Mouse (Mus musculus) liver (tissue): Measurements from ENCODE around the gene Pcif1.

Experiments
- DNase-seq: peaks from one replicate; pipeline ENCODE4 v3.0.0-alpha.2; 2020; ENCODE audit warnings: mixed read lengths

Pcif1 gene

DNA sequence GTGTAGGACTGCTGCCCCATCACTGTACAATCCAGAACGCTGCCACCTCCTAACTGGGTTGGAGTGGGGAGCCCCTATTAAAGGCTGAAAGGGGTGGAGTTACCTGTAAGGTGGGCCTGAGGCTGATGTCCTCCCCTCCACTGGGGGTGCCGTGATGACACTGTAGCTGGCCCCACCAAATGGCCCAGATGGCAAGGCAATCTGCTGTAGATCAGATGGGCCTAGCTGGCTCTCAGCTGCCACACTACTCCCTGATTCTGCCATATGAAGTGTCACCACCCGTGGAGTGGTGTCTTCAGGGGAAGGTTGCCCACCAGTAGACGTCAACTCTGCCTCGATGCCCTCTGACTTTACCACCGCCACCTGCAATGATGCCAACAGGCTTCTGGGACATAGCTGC is 16.8 kb downstream of the Pcif1 start:
- DNase-seq: no peak

DNA sequence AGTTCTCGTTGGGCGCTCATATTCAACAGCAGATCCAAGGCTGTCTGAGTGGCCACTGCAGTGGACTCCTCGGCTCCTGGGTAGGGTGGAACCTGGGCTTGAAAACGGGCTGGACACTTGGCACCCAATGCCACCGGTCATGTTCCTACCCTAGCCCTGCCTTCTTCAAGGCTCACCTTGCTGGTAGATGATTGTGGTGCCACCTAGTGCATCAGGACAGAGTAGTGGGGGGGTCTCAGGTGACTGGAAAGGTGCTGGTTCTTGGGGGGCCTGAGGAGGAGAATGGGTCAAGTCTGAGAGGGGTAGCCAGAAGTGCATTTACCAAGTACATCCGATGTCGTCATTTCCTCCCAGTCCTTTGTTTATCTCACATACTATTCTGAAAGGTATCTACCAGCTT is 18.9 kb downstream of the Pcif1 start:
- DNase-seq: no peak

DNA sequence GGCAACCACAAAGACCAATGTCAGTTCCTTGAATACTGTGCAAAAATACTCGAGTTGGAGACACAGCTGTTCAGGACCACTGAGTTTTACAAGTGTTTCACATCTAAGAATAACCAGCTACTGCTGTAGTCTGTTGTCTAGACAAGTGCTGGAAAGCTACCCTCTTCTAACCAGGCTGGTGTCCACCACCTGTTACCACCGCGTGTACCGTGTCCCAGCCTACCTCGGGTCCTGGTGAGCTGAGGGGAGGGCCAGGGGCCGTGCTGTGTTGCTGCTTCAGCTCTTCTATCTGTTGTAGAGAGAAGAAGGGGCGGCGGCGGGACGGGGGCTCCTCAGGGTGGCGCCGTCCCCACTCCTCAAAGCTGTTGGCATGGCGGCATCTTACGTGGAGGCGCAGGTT is 19.9 kb downstream of the Pcif1 start:
- DNase-seq: no peak

GRCm38 (mm10) chr2:164899723-164900459 is 20.8 kb downstream of the Pcif1 start:
- no peak for DNase-seq

DNA sequence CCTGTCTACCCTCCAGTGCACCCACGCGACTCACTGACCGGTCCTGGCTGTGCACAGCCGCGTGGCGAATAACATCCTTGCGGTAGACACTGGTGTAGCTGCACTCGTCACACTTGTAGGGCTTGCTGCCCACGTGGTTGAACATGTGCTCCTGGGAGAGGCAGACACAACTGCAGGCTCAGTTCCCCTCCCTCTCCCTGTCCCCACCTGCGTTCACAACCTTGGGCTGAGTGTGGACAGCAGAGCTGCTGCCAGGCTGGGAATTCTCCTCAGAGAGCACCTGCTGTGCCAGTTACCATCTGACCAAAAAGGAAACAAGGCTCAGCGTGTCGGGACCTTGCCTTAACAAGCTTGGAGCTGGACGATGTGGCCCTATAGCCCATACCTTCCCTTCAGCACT is 22.3 kb downstream of the Pcif1 start:
- no peak for DNase-seq

DNA sequence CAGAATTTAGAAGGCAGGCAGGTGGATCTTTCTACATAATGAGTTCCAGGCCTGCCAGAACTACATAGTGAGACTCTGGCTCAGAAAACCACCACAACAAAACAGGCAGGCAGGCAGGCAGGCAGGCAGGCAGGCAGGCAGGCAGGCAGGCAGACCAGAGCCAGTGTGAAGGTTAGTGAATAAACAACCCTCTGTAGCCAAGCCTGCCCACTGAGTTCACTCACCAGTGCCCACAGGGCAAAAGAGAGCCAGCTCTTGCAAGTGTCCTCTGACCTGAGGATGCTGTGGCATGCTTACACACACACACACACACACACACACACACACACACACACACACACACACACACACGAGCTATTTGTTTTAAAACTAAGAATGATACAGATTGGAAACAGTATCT is 24.4 kb downstream of the Pcif1 start:
- no peak for DNase-seq

- no peak for DNase-seq
Observed at GRCm38 (mm10) chr2:164906071-164906470, 27.0 kb downstream of the Pcif1 start.

GRCm38 (mm10) chr2:164907511-164907910 is 28.4 kb downstream of the Pcif1 start:
- DNase-seq: no peak

GRCm38 (mm10) chr2:164908011-164908410 is 28.9 kb downstream of the Pcif1 start:
- no peak for DNase-seq

DNA sequence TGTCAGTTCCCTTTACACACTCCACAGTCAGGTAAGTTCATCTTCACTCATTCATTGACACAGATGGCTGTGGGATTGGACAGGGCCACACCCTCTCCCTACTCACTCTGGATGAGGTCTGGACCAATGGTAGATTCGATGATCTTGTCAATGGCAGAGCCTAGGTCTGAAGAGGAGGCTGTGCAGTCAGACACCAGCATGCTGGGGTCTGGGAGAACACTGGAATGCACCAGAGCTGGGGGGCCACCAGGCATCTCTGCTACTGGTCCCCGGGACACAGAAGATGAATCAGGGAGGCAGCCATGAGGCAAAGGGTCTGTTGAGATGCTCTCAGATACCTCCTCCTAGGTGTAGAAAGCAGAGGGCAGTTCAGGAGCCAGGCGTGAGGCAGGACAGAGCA is 30.0 kb downstream of the Pcif1 start:
- DNase-seq: no peak

DNA sequence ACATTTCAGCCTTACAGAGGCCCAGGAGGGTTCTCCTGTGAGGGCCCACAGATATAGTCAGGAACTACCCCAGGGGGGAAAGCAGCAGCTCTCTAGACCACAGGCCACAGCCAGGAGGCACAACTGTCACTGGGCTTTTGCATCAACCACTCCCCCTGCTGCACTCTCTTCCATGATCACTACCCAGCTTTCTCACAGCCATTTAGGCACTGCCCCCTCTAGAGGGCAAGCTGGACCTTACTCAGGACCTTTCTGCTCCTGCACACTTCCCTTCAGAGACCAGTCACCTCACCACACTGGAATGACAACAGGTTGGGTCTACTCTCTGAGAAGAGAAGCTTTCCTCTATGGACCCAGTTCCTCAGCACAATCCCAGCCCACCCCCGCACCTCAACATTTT is 30.4 kb downstream of the Pcif1 start:
- DNase-seq: peak; percentile 56

DNA sequence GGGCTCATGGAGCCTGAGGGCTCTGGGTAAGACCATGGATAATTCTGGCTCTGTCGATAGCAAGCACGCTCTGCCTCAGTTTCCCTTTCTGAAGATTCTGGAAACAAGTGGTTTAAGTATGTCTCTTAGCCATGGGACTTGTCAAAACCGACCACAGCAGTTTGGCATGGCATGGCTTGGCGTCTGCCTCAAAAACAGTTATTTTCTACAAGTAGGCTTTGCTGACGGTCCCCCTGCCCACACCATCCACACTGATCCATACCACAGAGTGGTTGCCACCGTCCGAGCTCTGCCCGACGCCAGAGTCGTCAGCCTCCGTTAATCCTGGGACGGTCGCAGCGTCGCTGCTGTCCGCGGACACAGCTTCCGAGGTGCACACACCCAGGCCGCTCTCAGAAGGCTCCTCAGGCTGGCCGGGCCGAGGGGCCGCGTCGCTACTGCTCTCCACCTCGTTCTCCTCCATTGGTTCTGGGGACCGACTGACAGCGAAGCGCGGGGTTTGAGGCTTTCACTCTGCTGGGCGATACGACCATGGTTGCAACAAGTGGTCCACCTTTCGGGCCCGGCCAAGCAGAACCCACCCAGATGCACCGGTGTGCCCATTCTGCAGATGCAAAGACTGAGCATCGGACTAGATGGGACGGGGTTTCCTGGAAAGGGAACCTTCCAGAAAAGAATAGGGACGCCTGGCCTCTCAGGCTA is 31.4 kb downstream of the Pcif1 start:
- peak; percentile 62 for DNase-seq

DNA sequence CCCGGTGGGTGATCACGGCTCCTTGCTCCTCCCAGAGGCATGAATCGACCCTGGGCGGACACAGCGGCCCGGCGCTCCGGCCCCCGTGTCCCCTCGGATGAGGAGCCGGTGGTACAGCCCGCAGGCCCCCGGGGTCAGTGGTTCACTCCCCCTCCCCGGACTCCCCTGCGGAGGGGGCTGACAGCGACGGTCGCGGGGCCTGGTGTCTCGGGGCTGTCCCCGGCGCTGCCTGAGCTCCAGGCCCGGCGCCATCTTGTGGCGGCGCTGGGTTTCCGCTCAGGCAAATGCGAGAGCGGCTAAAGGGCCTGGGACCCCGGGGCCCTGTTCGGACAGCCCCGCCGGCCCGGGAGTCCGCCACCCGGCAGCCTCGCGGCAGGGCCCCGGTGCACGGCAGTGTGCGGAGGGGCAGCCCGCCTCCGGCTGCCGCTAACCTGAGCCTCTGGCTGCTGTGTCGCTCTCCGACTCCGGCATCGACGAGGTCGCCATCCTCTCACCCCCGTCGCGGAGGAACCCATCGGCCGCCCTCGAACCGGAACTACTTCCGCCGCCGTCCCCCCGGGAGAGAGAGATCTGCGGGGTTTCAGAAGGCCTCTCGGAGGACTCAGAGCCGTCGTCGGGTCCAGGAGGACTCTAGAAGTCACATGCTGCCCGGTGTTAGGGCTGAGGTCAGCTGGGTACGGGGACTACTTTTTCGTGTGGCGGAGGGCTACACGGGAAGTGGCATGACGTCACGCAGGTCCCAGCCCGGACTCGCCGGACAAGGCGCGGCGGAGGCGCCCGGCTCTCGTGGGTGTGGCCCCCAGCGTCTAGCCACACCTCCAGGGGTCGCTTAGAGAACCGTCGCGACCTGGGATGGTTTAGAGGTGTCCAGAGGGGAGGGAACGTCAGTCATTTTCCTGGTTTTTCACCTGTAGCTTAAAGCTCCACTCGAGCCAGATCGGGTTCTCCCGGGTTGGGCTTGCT is 32.3 kb downstream of the Pcif1 start, which contains the start of gene Zfp335:
Gene Zfp335, minus strand, starts transcription at position 672 of the 963 bp plus-strand sequence.
- DNase-seq: peak; percentile 95

- peak; percentile 40 for DNase-seq
Observed at GRCm38 (mm10) chr2:164912151-164912550, 33.0 kb downstream of the Pcif1 start.

DNA sequence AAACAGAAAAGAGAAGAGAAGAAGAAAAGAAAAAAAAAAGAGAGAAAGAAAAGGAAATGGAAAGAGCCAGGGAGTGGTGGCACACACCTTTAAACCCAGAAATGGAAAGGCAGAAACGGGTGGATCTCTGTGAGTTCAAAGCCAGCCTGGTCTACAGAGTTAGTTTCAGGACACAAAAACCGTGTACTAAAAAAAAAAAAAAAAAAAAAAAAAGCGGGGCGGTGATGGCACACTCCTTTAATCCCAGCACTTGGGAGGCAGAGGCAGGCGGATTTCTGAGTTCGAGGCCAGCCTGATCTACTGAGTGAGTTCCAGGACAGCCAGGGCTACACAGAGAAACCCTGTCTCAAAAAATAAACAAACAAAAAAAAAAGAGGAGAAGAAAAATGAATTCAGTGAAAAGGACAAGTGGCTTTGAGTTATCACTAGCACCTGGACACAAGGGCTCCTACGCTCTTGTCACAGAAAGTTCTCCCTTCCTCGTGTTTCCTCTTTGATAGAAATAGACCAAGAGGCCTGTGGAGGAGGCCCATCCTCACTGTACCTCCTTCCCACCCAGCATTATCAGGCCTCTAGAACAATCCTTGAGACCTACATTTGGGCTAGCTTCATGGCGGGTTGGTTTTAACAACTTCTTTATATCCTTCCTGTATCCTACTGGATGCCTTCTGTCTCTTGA is 33.8 kb downstream of the Pcif1 start:
- no peak for DNase-seq

GRCm38 (mm10) chr2:164913428-164913786 is 34.3 kb downstream of the Pcif1 start:
- DNase-seq: peak; percentile 64

- DNase-seq: no peak
Observed at GRCm38 (mm10) chr2:164916820-164917219, 37.7 kb downstream of the Pcif1 start.

GRCm38 (mm10) chr2:164917371-164917770 is 38.3 kb downstream of the Pcif1 start:
- DNase-seq: no peak

DNA sequence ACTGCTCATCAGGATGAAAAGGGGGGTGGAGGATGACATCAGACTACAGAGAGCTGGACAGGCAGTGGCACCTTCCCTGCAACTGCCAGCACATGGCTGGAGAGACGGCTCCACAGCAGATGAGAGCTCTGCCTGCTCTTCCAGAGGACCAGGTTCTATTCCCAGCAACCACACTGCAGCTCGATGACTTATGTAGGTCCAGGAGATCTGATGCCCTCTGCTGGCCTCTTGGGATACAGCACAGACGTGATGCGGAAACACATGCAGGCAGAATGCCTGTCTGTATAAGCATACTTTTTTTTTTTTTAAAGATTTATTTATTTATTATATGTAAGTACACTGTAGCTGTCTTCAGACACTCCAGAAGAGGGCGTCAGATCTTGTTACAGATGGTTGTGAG is 39.2 kb downstream of the Pcif1 start:
- peak; percentile 48 for DNase-seq

- DNase-seq: no peak
Observed at GRCm38 (mm10) chr2:164921984-164922383, 42.9 kb downstream of the Pcif1 start.

DNA sequence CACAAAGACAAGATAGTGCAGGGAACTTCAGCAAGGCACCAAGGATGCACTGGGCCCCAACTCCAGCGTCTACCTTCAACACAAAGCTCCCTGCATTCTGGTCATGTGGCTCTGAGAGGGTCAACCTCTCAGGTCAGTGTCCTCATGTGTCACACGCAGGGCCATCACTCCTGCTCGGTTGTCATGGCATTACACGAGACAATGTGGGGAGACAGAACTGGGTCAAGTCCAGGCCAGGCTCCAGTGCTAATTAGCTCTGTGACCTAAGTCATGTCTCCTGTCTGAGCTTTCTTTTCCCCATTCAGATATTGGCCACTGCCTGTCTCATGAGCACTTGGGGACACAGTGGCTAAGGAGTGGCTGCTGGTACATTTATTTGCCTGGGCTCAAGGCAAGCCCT is 44.2 kb downstream of the Pcif1 start:
- DNase-seq: no peak

- DNase-seq: peak; percentile 75
Observed at GRCm38 (mm10) chr2:164924100-164924857, 45.2 kb downstream of the Pcif1 start.
